Mouse (Mus musculus) ES-E14 (cell line): ENCODE results near the gene Kcns3.

Experiments
- CHD2 ChIP-seq: IDR thresholded peaks from 2 replicates; pipeline ENCODE4 v1.6.1; 2014; ENCODE audit warnings: mild to moderate bottlenecking, low read depth, low read length, inconsistent platforms
- HCFC1 ChIP-seq: IDR thresholded peaks from 2 replicates; pipeline ENCODE4 v1.6.1; 2012; ENCODE audit warnings: low read length, inconsistent platforms, borderline replicate concordance; ENCODE audit not compliant: insufficient read depth
- MAFK ChIP-seq: IDR thresholded peaks from 2 replicates; pipeline ENCODE4 v1.6.1; 2014; ENCODE audit warnings: mild to moderate bottlenecking, low read depth, low read length, inconsistent platforms; ENCODE audit not compliant: insufficient read depth
- ZC3H11A ChIP-seq: IDR thresholded peaks from 2 replicates; pipeline ENCODE4 v1.6.1; 2012; ENCODE audit warnings: low read depth, mild to moderate bottlenecking, inconsistent platforms, low read length, borderline replicate concordance

DNA sequence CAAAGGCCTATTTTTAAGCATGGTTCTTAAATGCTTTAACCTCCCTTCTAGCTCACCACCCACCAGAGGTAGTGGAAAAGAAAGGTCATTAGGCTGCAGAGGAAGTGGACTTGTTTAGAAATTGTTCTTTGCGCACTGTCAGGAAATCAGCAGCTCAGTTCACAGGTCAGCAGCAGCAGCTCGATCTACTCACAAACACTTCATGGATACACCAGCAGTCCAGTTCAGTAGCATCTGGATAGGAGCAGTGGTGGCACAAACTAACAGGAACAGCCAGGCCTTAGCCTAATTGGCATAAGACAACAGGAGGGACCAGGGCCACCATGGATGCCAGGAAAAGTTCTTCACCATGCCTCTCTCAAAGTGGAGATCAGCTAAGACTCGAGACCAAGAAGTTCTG is 49.3 kb downstream of the Kcns3 start:
- TF ChIP-seq ZC3H11A (no peak), MAFK (no peak), HCFC1 (no peak), CHD2 (no peak)
